Mouse (Mus musculus) liver, postnatal 0 days (tissue): ENCODE results near the gene C1qtnf6. TPM values are rescaled to one million over a fixed set of nuclear protein-coding genes. Genes with fewer than 3 reads are reported as not detected.

Experiments used
- ATAC-seq: fragments of 200-750 bp; cut with Nextera tagmentation; 2 replicates; pipeline ENCODE4 v1.8.0; 2017; ENCODE audit warnings: mild to moderate bottlenecking, moderate library complexity
- DNase-seq: peaks from one replicate; pipeline ENCODE4 v3.0.0-alpha.2; 2016
- H3K27ac ChIP-seq: fragments of 300-500 bp; sonication (generic); 2 replicates; pipeline ENCODE4 v1.5.1; 2014; ENCODE audit warnings: antibody characterized with exemption, moderate library complexity, mild to moderate bottlenecking, low read depth
- H3K27me3 ChIP-seq: fragments of 300-500 bp; sonication (generic); 2 replicates; pipeline ENCODE4 v1.6.1; 2014; ENCODE audit warnings: low read length, control low read depth, mixed read lengths; ENCODE audit not compliant: insufficient read depth
- H3K36me3 ChIP-seq: fragments of 300-500 bp; sonication (generic); replicated peaks from 2 replicates; pipeline ENCODE4 v1.6.1; 2014; ENCODE audit warnings: mild to moderate bottlenecking, control low read depth, low read length, moderate library complexity, mixed read lengths; ENCODE audit not compliant: insufficient read depth
- H3K4me1 ChIP-seq: fragments of 300-500 bp; sonication (generic); 2 replicates; pipeline ENCODE4 v1.6.1; 2014; ENCODE audit warnings: antibody characterized with exemption, mild to moderate bottlenecking, control low read depth; ENCODE audit not compliant: insufficient read depth
- H3K4me2 ChIP-seq: fragments of 300-500 bp; sonication (generic); 2 replicates; pipeline ENCODE4 v1.6.1; 2014; ENCODE audit warnings: low read depth, mild to moderate bottlenecking, low read length, moderate library complexity, mixed read lengths
- H3K4me3 ChIP-seq: fragments of 300-500 bp; sonication (generic); 2 replicates; pipeline ENCODE4 v1.5.1; 2014; ENCODE audit warnings: low read depth, low read length
- H3K9ac ChIP-seq: fragments of 300-500 bp; sonication (generic); replicated peaks from 2 replicates; pipeline ENCODE4 v1.6.1; 2014; ENCODE audit warnings: mild to moderate bottlenecking, moderate library complexity
- H3K9me3 ChIP-seq: fragments of 300-500 bp; sonication (generic); 2 replicates; pipeline ENCODE4 v1.6.1; 2016; ENCODE audit warnings: mild to moderate bottlenecking, control low read depth, low read length, mixed read lengths
- CTCF ChIP-seq: sonication (generic); IDR thresholded peaks from 2 replicates; pipeline ENCODE4 v1.5.1; 2016; ENCODE audit warnings: antibody characterized with exemption, low read depth
- EP300 ChIP-seq: IDR thresholded peaks from 2 replicates; pipeline ENCODE4 v1.6.1; 2016; ENCODE audit warnings: antibody characterized with exemption, low read depth, mild to moderate bottlenecking
- WGBS: fragments of 180-500 bp; shearing (Covaris S2); extraction: QIAGEN DNeasy Blood & Tissue Kit; methylation state at CpG from one replicate; pipeline ENCODE4 v1.1.7; 2014; ENCODE audit not compliant: insufficient replicate concordance; 5-methylcytosine and 5-hydroxymethylcytosine counted together
- polyA plus RNA-seq: library from polyadenylated mRNA; unstranded; fragments of >200 nt; fragmentation: Nextera tagmentation; extraction: Ambion mirVana; gene quantifications from 2 replicates; pipeline ENCODE4 v1.2.1, GENCODE M21; 2015

Gene C1qtnf6
- polyA plus RNA-seq, 1 experiment from 2014 or later = 4.3 TPM

- ATAC-seq = no peak
- 55% methylated on average over 5 of the region's 5 CpGs for WGBS
- Histone ChIP-seq H3K4me1 (0 out of 2 replicates have a peak, but pooled peaks cover 9% of the 10 kb centered on the region), H3K9ac (no peak overlapping the region), H3K9me3 (peaks cover 8% of the 10 kb centered on the region; the same call in 1 of the 2 replicates), H3K4me3 (no peak overlapping the region), H3K27ac (no peak overlapping the region), H3K4me2 (no peak overlapping the region), H3K27me3 (0 out of 2 replicates have a peak, but pooled peaks cover 4% of the 10 kb centered on the region), H3K36me3 (no peaks in the 10 kb centered on the region)
- DNase-seq = no peak
- TF ChIP-seq CTCF = peak; percentile 60
- no peak for TF ChIP-seq EP300
These were observed 16.5 kb upstream of the C1qtnf6 start for GRCm38 (mm10) chr15:78547415-78548335.

GRCm38 (mm10) chr15:78546060-78546459 lies 14.8 kb upstream of the C1qtnf6 start:
- WGBS = 57% methylated on average over 4 of the region's 4 CpGs
- DNase-seq (no peak), ATAC-seq (no peak)
- H3K27me3 ChIP-seq = 0 out of 2 replicates have a peak, but pooled peaks cover 4% of the 10 kb centered on the region
- no peak overlapping the region for H3K4me2 ChIP-seq
- 0 out of 2 replicates have a peak, but pooled peaks cover 9% of the 10 kb centered on the region for H3K4me1 ChIP-seq
- no peaks in the 10 kb centered on the region for H3K36me3 ChIP-seq
- no peak overlapping the region for H3K4me3 ChIP-seq
- H3K9ac ChIP-seq = no peak overlapping the region
- TF ChIP-seq CTCF = no peak
- no peak for TF ChIP-seq EP300
- no peak overlapping the region for H3K27ac ChIP-seq
- peaks cover 6% of the 10 kb centered on the region; the same call in 1 of the 2 replicates for H3K9me3 ChIP-seq

GRCm38 (mm10) chr15:78544561-78545001 lies 13.4 kb upstream of the C1qtnf6 start, which contains the start of gene Sstr3:
Sstr3 (minus strand) TSS chr15:78544685.
- TF ChIP-seq CTCF (no peak), EP300 (no peak)
- Histone ChIP-seq H3K9ac (no peak within 1 kb of the TSS), H3K27ac (no peak within 1 kb of the TSS), H3K9me3 (no peaks in the 10 kb centered on the region), H3K27me3 (0 out of 2 replicates have a peak, but pooled peaks cover 4% of the 10 kb centered on the region), H3K4me3 (no peak within 1 kb of the TSS), H3K4me1 (0 out of 2 replicates have a peak, but pooled peaks cover 9% of the 10 kb centered on the region), H3K36me3 (no peaks in the 10 kb centered on the region), H3K4me2 (no peak within 1 kb of the TSS)
- DNase-seq (no peak), ATAC-seq (no peak)
- 13% methylated on average over 14 of the region's 14 CpGs for WGBS

- Histone ChIP-seq H3K27me3 (0 out of 2 replicates have a peak, but pooled peaks cover 4% of the 10 kb centered on the region), H3K36me3 (no peaks in the 10 kb centered on the region), H3K9ac (no peak overlapping the region), H3K27ac (no peak overlapping the region), H3K4me2 (no peak overlapping the region), H3K4me1 (0 out of 2 replicates have a peak, but pooled peaks cover 9% of the 10 kb centered on the region), H3K9me3 (no peaks in the 10 kb centered on the region), H3K4me3 (no peak overlapping the region)
- 74% methylated on average over 15 of the region's 15 CpGs for WGBS
- DNase-seq (no peak), ATAC-seq (no peak)
- TF ChIP-seq EP300 (no peak), CTCF (no peak)
These were observed 12.8 kb upstream of the C1qtnf6 start for GRCm38 (mm10) chr15:78544041-78544440.

GRCm38 (mm10) chr15:78542767-78543303 lies 11.6 kb upstream of the C1qtnf6 start:
- Histone ChIP-seq H3K27ac (no peak overlapping the region), H3K36me3 (no peaks in the 10 kb centered on the region), H3K9me3 (no peaks in the 10 kb centered on the region), H3K4me1 (0 out of 2 replicates have a peak, but pooled peaks cover 3% of the 10 kb centered on the region), H3K4me3 (no peak overlapping the region), H3K27me3 (0 out of 2 replicates have a peak, but pooled peaks cover 4% of the 10 kb centered on the region), H3K4me2 (no peak overlapping the region), H3K9ac (no peak overlapping the region)
- 64% methylated on average over 7 of the region's 7 CpGs for WGBS
- no peak for TF ChIP-seq EP300
- no peak for TF ChIP-seq CTCF
- no peak for ATAC-seq
- no peak for DNase-seq
